16 mouse cellular contexts compared by ENCODE assay signal in the genomic region with DNA sequence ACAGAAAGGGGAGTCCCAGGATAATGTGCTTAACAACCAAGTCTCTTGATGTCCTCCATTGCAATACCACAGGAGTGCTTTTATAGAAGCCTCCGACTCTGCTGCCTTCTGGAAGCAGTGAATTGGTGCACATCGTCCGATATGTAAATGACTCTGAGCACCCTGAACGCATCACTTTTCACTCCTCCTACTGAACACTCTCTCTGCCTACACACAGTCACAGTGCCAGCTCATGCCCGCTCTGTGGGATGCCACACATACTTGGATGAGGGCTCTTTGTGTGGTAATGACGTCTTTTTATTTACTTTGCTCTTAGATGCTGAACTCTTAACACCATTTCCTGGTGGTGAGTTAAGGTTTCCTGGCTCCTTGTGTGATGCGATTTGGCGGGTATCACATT. TPM values are rescaled to one million over a fixed set of nuclear protein-coding genes. Genes with fewer than 3 reads are reported as not detected.
DNase-seq lines count a peak whose midpoint lies in the region.
"Had no signal": no experiment of that assay in that cellular context is flagged by ENCODE, and none has a peak within 500 bp of the region (broad histone marks: within the 10 kb centered on the region; RNA-seq: fewer than 3 reads in every experiment).

No protein-coding gene starts in this region.

- intact Hi-C loops in left cerebral cortex, postnatal 4 days (cut with DNase I) = no loop called here

- DNase-seq in left cerebral cortex, adult 11 months (ENCODE audit: low spot score) = peak; percentile 12
- DNase-seq in left cerebral cortex, postnatal 4 days = no peak
- DNase-seq in frontal cortex, adult 2 months (ENCODE audit: extremely low spot score in 1 of 2, low spot score in 1 of 2) = peak; percentile 64 to 82
- peak; percentile 16 to 67 for DNase-seq in left cerebral cortex, adult 8-10 months (ENCODE audit: low spot score in 2 of 2)
- peak; percentile 28 to 29 for DNase-seq in right cerebral cortex, postnatal 10 days (ENCODE audit: low spot score in 2 of 2)
- no peak for DNase-seq in adrenal gland, postnatal 36 days
- DNase-seq in kidney, postnatal 10 days = no peak
- DNase-seq in adipocyte (ENCODE audit: low spot score) = no peak
- DNase-seq: cerebellum, adult 8-10 months; gastrocnemius, postnatal 14 days; thymus, postnatal 4 days had no signal

RNA-seq across cellular contexts. Expression of gene 5430419D17Rik, which starts 12.8 kb away (rescaled TPM):
- total RNA-seq in left cerebral cortex, postnatal 4 days (2021) = under 1 TPM; 0.06 to 0.08 TPM
- polyA plus RNA-seq in frontal cortex, adult 2 months (2012; rRNA removed) = 0.06 and 0.17 TPM in 2 replicates
- total RNA-seq in left cerebral cortex, adult 8-10 months (2022) = not detected
- not detected for total RNA-seq in adrenal gland, postnatal 36 days (2021)
- total RNA-seq: gastrocnemius, postnatal 14 days had no signal
- polyA plus RNA-seq: kidney, embryonic 16.5 days; stomach, embryonic 14.5 days had no signal

RNA-seq across cellular contexts. Expression of gene 4933402N03Rik, which starts 40.9 kb away (rescaled TPM):
- total RNA-seq in left cerebral cortex, postnatal 4 days (2021) = not detected
- not detected in 2 replicates for polyA plus RNA-seq in frontal cortex, adult 2 months (2012; rRNA removed)
- total RNA-seq in left cerebral cortex, adult 8-10 months (2022) = not detected
- not detected for total RNA-seq in adrenal gland, postnatal 36 days (2021)
- total RNA-seq: gastrocnemius, postnatal 14 days; hindbrain, postnatal 0 days had no signal
- polyA plus RNA-seq: heart, postnatal 0 days; hindbrain, postnatal 0 days; kidney, embryonic 16.5 days; limb, embryonic 14.5 days; stomach, embryonic 14.5 days had no signal

Comparison
In these comparisons a context has a peak if more than half of its experiments do, and no peak if none do; other contexts are left out.
1. DNase-seq: peak in left cerebral cortex, adult 11 months (single experiment), frontal cortex, adult 2 months (2 of 2), left cerebral cortex, adult 8-10 months (2 of 2) and right cerebral cortex, postnatal 10 days (2 of 2); none in left cerebral cortex, postnatal 4 days (single experiment), adrenal gland, postnatal 36 days (0 of 2), kidney, postnatal 10 days (single experiment) and adipocyte (single experiment).